Mouse (Mus musculus): ENCODE measurements at regions not wholly inside any gene's neighbourhood (a gene's known extent, or its start where the extent isn't known, plus 50 kb on each side); places are given as distances from the start of the nearest gene placed in this dataset.
A peak's percentile ranks its signal among the peaks of the same experiment; 100 is the strongest.

DNA sequence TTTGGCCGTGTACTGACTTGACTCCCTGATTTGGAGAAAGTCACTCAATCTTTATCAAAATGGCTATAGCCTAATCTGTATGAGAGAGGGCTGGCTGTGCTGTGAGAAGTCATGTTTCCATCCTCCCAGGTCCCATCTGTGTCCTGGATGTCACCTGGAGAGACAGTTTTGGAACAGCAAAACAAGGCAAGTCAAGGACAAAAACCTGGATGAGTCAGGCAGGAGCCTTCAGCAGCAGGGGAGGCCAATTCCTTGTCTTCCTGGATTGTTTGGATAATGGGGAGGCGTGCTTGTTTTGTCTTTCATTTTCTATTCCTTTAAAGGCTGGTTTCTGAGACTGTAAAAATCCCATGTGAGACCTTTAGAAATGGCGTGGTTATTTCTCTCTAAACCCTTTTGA lies 148.8 kb upstream of the Lcorl start:
- no peak for DNase-seq (ENCODE audit: extremely low spot score in 1 of 2, low spot score in 2 of 2)
- intact Hi-C loops (cut with DNase I), result no loop called here

DNA sequence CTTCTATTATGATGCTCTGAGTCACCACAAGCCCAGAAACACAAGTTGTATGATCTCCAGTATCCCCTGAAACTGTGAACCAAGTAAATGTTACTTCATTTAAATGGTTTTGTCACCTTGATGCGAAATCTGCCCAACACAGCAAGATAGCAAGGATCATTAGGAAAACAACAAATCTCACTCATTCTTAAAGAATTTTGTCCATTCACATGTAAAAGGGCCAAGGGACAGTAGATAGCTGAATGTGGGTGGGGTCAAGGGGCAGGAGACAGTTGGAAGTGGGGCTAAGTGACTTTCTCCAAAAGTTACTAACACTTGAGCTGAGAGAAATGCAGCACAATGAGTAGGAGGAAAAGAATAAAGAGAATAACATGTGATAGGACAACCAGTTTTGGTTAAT lies 148.2 kb upstream of the Lcorl start:
- intact Hi-C loops (cut with DNase I), result no loop called here
- no peak for DNase-seq (ENCODE audit: extremely low spot score in 1 of 2, low spot score in 2 of 2)

DNA sequence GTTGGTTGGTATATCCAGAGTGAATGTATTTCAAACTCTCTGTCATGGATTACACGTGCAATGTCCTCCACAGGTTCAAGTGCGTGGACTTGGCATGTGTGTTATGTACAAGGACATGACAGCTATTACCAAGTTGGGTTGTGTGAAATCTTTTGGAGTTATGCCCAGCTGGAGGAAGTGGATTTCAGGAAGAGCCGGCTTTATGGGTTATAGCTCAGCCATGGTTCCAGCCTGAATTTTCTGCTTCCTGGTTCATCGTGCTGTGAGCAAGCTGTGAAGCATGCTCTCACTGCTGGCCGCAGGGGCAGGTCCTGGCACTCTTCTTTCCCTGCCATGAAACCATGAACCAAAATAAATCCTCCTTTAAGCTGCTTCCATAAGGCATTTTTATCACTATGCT lies 144.6 kb upstream of the Lcorl start:
- intact Hi-C loops (cut with DNase I), result no loop called here
- DNase-seq (ENCODE audit: extremely low spot score in 1 of 2, low spot score in 2 of 2), result no peak

DNA sequence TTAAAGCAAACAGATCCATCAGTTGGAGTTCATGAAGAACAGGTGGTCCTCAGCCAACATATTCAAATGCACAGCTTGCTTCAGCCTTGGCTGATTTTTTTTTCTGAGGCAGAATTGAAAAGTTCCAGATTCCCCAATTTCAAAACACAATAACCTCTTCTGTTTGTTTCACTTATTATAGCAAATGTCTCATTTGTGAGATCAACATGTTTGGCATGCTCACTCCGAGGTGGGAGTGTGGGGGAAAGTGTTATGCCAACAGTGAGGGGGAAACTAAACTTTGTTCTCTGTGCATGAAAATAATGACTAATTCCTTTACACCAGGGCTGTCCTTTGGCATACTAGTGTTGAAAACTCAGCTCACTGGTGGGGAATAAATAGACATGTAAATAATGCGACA lies 100.4 kb upstream of the Lcorl start:
- no peak for DNase-seq (ENCODE audit: extremely low spot score in 1 of 2, low spot score in 2 of 2)
- intact Hi-C loops (cut with DNase I), result no loop called here

DNA sequence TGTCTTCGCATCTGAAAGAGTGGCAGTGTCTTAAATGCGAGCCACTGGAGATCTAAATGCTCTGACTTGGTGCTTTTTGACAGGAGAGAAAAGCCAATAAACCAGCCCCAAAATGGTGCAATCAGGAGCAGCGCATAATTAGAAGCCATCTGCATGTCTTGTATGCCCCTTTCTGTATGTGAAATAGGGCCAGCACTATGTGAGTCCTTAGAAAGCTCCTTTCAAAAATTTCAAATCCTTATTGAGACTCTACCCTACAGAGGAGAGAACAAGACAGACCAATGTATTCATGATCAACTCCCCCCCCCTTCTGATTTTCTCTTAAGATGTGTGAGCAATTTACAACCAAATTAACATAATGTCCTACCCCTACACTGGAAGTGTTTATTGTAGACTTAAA lies 86.6 kb upstream of the Lcorl start:
- peak in 1 of 2 experiments; percentile 8 for DNase-seq (ENCODE audit: extremely low spot score in 1 of 2, low spot score in 2 of 2)
- intact Hi-C loops (cut with DNase I), result no loop called here

DNA sequence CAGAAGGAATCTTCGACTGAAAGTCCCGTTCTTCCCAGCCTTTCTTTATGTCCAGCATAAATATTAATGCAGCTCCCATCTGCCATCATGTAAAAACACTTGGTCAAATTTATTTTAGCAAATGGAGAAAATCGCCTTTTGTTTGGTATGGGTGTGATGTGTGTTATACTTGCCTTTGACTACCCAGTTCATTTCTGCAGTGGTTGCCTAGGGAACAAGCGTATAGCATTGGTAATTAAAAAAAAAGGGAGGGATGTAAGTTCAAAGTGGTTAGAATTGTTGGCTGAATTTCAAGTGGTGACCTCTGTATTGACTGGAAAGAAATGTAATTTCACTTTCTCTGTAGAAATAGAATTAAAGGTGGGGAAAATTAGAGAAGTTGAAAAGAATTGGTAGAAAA lies 75.6 kb upstream of the Lcorl start:
- DNase-seq (ENCODE audit: extremely low spot score in 1 of 2, low spot score in 2 of 2), result no peak
- intact Hi-C loops (cut with DNase I), result no loop called here

DNA sequence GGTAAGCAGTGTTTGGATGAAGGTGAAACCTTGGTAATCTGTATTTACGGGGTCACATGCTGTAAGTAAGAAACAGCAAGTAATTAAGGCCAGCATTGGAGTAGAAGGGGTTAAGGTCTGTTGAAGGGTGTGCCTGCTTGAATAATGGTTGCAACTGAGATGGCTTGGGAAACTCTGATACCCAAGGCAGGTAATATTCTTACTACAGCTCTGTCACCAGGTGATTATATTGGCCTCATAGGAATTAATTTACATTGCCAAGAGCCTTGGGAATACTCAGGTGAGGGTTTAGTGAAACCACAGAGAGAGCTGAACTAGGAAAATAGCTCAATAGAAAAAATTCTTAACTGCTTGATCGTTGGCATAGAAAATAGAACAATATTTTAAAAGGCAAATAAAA lies 73.8 kb upstream of the Lcorl start:
- intact Hi-C loops (cut with DNase I), result no loop called here
- no peak for DNase-seq (ENCODE audit: extremely low spot score in 1 of 2, low spot score in 2 of 2)

DNA sequence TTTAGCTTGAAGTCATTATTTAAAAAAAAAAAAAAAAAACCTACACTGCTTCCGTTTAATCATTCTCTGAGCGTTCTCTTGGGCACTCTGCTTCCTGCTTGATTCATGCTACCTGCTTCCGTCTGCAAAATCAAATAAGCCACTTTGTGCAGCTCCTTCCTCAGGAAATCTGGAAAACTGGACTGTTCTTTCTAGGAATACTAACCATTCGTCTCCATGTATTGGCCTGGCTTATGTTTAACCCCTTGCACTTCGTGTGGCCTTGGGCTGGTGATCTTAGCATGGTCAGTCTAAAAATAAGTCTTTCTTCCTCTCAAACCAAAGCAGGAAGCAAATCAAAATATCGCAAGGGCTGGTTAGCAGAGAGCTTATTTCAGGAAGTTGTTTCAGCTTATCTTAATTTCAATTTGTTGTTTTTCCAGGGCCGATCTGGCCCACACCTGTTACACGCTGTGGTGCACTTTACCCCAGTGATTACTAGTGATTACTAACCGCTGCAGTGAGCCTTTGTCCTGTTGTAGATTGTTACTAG lies 68.5 kb upstream of the Lcorl start:
- DNase-seq (ENCODE audit: extremely low spot score in 1 of 2, low spot score in 2 of 2), result no peak
- intact Hi-C loops (cut with DNase I), result no loop called here

DNA sequence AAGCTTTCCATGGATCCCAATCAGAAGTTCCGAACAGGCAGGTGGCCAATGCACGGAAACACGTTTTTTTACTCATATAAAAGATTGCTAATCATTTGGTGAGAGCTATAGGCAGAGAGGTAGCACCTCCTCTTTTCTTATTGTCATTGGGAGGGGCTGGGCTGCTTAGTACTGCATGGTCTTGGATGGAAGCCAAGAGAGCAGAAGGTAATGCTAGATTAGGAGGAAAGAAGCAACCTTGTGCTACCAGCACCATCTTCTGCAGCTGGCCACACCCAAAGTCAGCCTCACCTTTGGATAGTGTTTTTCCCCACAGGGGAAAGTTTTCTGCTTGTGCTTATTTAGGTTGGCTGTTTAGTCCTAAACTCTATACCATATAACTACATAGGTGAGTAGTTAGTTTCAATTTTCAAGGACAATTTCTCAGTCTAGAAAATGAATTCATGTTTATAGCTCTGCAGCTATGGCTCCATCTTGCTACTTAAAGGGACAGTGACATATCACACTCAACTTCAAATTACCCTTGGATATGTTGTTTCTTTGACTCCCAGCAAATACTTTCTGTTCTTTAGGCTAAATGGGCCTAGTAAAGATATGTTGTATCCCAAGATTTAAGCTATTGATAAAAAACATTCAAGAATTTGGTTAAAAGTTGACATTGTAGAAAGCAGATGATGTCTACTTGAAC lies 66.6 kb upstream of the Lcorl start:
- no peak for DNase-seq (ENCODE audit: extremely low spot score in 1 of 2, low spot score in 2 of 2)
- intact Hi-C loops (cut with DNase I), result no loop called here
